Mouse (Mus musculus) testis, postnatal 14 days (tissue): ENCODE data around the gene Morc2b.
A peak's percentile ranks its signal among the peaks of the same experiment; 100 is the strongest.
"Not testable (repeated sequence)": the region's sequence is repeated elsewhere in the genome, so short reads cannot be mapped to it uniquely, and the experiment has no call there.

ENCODE experiments used
- DNase-seq: peaks from one replicate; pipeline ENCODE4 v3.0.0; 2021; ENCODE audit warnings: low spot score

Gene Morc2b

GRCm38 (mm10) chr17:33139261-33139820 is at the start of gene Morc2b:
Gene Morc2b (minus strand): TSS chr17:33139683.
- peak; percentile 11 for DNase-seq

GRCm38 (mm10) chr17:33168147-33168546 is 28.7 kb upstream of the Morc2b start, which contains the start of gene Olfr55:
Gene Olfr55 (plus strand): TSS chr17:33168447.
- not testable (repeated sequence) for DNase-seq

GRCm38 (mm10) chr17:33126257-33126656 is 13.2 kb downstream of the Morc2b start:
- DNase-seq = no peak

DNA sequence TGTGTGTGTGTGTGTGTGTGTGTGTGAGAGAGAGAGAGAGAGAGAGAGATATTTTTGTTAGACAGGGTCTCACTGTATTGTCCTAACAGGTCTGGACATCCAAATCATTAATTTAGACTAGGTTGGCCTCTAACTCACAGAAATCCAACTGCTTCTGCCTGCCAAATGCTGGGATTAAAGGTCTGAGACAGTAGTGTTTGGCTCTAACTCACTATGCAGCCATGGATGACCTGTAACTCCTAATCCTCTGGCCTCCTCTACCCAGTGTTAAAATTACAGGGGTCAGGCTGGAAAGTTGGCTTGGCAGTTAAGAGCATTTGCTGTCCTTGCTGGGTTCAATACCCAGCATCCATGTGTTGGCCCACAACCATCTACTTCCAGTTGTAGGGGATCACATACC is 14.9 kb downstream of the Morc2b start:
- DNase-seq = no peak

- no peak for DNase-seq
Measured at GRCm38 (mm10) chr17:33097396-33097795, 42.1 kb downstream of the Morc2b start.

- DNase-seq = peak; percentile 72
Measured at GRCm38 (mm10) chr17:33092391-33093193, 46.9 kb downstream of the Morc2b start.

DNA sequence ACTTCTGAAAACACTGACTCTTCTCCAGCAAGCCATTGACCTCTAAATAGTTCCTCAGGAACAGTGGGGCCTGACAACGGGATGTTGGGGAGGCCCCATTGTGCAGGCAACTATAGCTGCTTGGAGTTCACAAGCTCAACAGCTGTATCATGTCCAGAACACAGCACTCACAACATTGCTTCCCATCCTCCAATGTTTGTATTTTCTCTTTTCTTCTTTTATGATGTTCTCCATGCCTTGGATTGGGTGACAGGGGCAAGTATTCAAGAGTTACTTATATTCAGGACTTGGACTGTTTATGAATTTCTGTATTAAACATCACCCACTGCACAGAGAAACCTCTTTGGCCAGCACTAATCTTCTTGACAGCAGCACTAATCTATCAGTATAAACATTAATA is 47.9 kb downstream of the Morc2b start:
- DNase-seq = no peak

DNA sequence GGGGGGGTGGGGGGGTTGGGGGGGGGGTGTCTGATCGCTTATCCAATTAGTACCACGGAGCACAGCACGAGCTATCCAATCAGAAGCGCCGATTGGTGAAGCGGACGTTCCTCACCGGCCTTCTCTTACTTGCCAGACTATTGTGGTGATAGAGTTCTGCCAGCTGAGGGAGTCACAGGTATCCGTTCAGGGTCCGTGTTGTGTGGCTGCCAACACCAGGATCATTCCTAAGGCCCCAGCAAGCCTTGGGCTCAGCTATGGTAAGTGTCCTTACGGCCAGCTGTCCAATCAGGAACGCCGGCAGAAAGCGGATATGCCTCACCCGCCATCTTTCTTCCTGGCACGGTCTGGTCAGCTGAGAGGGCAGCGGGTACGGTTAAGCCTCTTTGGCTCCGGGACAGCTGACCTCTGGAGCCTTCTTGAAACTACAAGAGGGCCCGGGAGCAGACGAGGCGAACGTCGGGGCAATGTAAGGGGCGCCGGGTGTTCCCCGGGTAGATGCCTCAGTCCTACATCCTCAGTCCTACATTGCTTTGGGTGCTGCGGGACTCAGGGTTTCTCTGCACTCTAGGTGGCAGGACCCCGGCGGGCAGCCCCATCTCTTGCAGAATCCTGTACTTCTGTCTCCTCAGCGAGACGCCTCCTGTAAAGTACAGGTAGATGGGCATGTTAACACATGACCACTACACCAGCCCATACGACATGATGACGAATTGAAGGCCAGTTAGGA is 50.1 kb downstream of the Morc2b start, which contains the start of gene Zfp563:
Gene Zfp563, plus strand, starts transcription at position 91 of the 730 bp plus-strand sequence.
- DNase-seq = peak; percentile 90

DNA sequence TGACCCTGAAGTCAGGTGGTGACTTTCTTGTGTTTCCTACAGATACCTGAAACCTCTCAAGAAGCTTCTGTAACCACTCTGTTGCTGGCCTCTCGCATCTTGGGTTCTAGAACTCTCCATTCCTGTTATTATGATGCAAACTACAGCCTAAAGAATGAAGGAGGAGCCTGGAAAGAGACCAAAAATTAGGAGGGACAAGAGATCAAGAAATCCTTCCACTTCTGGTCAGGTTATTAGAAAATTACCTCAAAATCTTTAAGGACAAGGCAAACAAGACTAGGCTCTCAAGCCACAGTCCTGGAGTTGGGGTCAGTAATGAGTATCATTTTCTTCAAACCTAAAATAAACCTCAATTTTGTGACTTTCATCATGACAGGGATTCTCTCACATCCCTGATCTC is 71.5 kb downstream of the Morc2b start, which contains the start of gene 4921501E09Rik:
Gene 4921501E09Rik, minus strand, starts transcription at position 101 of the 400 bp plus-strand sequence.
- DNase-seq = no peak
